Mouse (Mus musculus): ENCODE data around the gene Hoxd12.

DNA sequence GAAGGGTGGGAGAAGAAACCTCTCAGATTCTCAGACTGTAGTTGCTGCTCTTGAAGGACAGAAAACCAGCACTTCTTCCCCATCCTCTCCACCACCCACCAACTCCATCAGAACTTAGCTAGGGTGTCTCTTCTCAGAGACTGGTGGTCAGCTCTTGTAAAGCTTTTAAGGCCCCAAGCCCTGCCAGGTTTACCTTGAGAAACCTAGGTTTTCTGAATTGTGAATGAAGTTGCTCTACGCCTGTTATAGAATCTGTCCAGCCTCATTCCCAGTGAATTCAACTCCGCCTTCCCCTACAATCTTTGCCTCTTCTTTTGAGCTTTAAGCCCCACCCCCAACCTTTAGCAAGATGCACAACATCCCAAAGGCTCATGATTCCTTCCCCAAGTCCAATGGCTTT, 2.3 kb downstream of the Hoxd12 start:
- no peak for TF ChIP-seq MAX (IDR thresholded peaks at IDR 0.05)
- TF ChIP-seq USF1 (IDR thresholded peaks at IDR 0.05; ENCODE audit: low read depth): no peak
- no peak for TF ChIP-seq CTCF (IDR thresholded peaks at IDR 0.05; ENCODE audit: control insufficient read depth, insufficient read depth, insufficient read length)
- TF ChIP-seq FOSL1 (IDR thresholded peaks at IDR 0.05; ENCODE audit: insufficient read depth, low read length, poor library complexity, severe bottlenecking): no peak
- no peak for TF ChIP-seq MYOD1 (IDR thresholded peaks at IDR 0.05; ENCODE audit: control insufficient read depth, insufficient read length, low read depth)
- no peak for TF ChIP-seq MYOG (IDR thresholded peaks at IDR 0.05; ENCODE audit: control insufficient read depth, extremely low read depth, insufficient read length)
- no peak for TF ChIP-seq CEBPB (IDR thresholded peaks at IDR 0.05; ENCODE audit: low read depth)
